Mouse (Mus musculus): ENCODE data around the gene Irgm2. TPM values are rescaled to one million over a fixed set of nuclear protein-coding genes. Genes with fewer than 3 reads are reported as not detected.
"Not testable (repeated sequence)": the region's sequence is repeated elsewhere in the genome, so short reads cannot be mapped to it uniquely, and the experiment has no call there.

Irgm2 gene
- total RNA-seq (2015; ENCODE audit: low replicate concordance), result 6.5 and 12.6 TPM in 2 replicates
- 5.9 and 6.8 TPM in 2 replicates for total RNA-seq (2017; ENCODE audit: low replicate concordance)

GRCm38 (mm10) chr11:58199229-58200037 is at the start of gene Irgm2, which contains the start of gene Igtp:
Irgm2 (plus strand) TSS chr11:58199618.
Igtp (plus strand) TSS chr11:58199556.
- peak; percentile 98 for ATAC-seq (replicated peaks; ENCODE audit: low FRiP score, poor library complexity, severe bottlenecking)

GRCm38 (mm10) chr11:58155458-58155857 is 44.0 kb upstream of the Irgm2 start:
- no peak for ATAC-seq (replicated peaks; ENCODE audit: low FRiP score, poor library complexity, severe bottlenecking)

- no peak; the same call in 1 of the 2 replicates for ATAC-seq (replicated peaks; ENCODE audit: low FRiP score, poor library complexity, severe bottlenecking)
Measured at GRCm38 (mm10) chr11:58156871-58157270, 42.5 kb upstream of the Irgm2 start.

GRCm38 (mm10) chr11:58165072-58165471 is 34.3 kb upstream of the Irgm2 start:
- no peak for ATAC-seq (replicated peaks; ENCODE audit: low FRiP score, poor library complexity, severe bottlenecking)

GRCm38 (mm10) chr11:58167822-58168166 is 31.6 kb upstream of the Irgm2 start:
- no peak for ATAC-seq (replicated peaks; ENCODE audit: low FRiP score, poor library complexity, severe bottlenecking)

GRCm38 (mm10) chr11:58168167-58168915 is 31.1 kb upstream of the Irgm2 start, which contains the start of gene Gemin5:
Gemin5 (minus strand) TSS chr11:58168539.
- peak; percentile 85 for ATAC-seq (replicated peaks; ENCODE audit: low FRiP score, poor library complexity, severe bottlenecking)

GRCm38 (mm10) chr11:58169666-58170065 is 29.8 kb upstream of the Irgm2 start:
- no peak for ATAC-seq (replicated peaks; ENCODE audit: low FRiP score, poor library complexity, severe bottlenecking)

- ATAC-seq (replicated peaks; ENCODE audit: low FRiP score, poor library complexity, severe bottlenecking), result peak; percentile 89
Measured at GRCm38 (mm10) chr11:58171459-58172091, 27.8 kb upstream of the Irgm2 start, which contains the start of gene Mrpl22. Mrpl22 (plus strand) TSS chr11:58171661.

GRCm38 (mm10) chr11:58179563-58179962 is 19.9 kb upstream of the Irgm2 start:
- ATAC-seq (replicated peaks; ENCODE audit: low FRiP score, poor library complexity, severe bottlenecking), result peak; percentile 87

GRCm38 (mm10) chr11:58179986-58180385 is 19.4 kb upstream of the Irgm2 start:
- not testable (repeated sequence) for ATAC-seq (replicated peaks; ENCODE audit: low FRiP score, poor library complexity, severe bottlenecking)

- no peak for ATAC-seq (replicated peaks; ENCODE audit: low FRiP score, poor library complexity, severe bottlenecking)
Measured at GRCm38 (mm10) chr11:58180756-58181155, 18.7 kb upstream of the Irgm2 start.

GRCm38 (mm10) chr11:58183579-58183978 is 15.8 kb upstream of the Irgm2 start:
- ATAC-seq (replicated peaks; ENCODE audit: low FRiP score, poor library complexity, severe bottlenecking), result no peak

GRCm38 (mm10) chr11:58189675-58190074 is 9.7 kb upstream of the Irgm2 start:
- ATAC-seq (replicated peaks; ENCODE audit: low FRiP score, poor library complexity, severe bottlenecking), result no peak

- no peak for ATAC-seq (replicated peaks; ENCODE audit: low FRiP score, poor library complexity, severe bottlenecking)
Measured at GRCm38 (mm10) chr11:58193326-58193725, 6.1 kb upstream of the Irgm2 start.

- no peak for ATAC-seq (replicated peaks; ENCODE audit: low FRiP score, poor library complexity, severe bottlenecking)
Measured at GRCm38 (mm10) chr11:58193860-58194520, 5.4 kb upstream of the Irgm2 start.

GRCm38 (mm10) chr11:58198663-58199062 is 755 bp upstream of the Irgm2 start:
- ATAC-seq (replicated peaks; ENCODE audit: low FRiP score, poor library complexity, severe bottlenecking), result no peak

GRCm38 (mm10) chr11:58200226-58200625 is 808 bp downstream of the Irgm2 start:
- ATAC-seq (replicated peaks; ENCODE audit: low FRiP score, poor library complexity, severe bottlenecking), result no peak

- ATAC-seq (replicated peaks; ENCODE audit: low FRiP score, poor library complexity, severe bottlenecking), result no peak
Measured at GRCm38 (mm10) chr11:58201052-58201451, 1.6 kb downstream of the Irgm2 start.

- ATAC-seq (replicated peaks; ENCODE audit: low FRiP score, poor library complexity, severe bottlenecking), result no peak
Measured at GRCm38 (mm10) chr11:58210321-58210886, 11.0 kb downstream of the Irgm2 start.
